Mouse (Mus musculus): Measurements from ENCODE around the gene Zfp408. TPM values are rescaled to one million over a fixed set of nuclear protein-coding genes. Genes with fewer than 3 reads are reported as not detected.

Gene Zfp408
- polyA plus RNA-seq, 1 experiment from 2014 or later = 15.2 TPM

- POLR2A ChIA-PET = interaction anchor here (0.6 to 1.2 kb wide), 2 partner anchors 10 to 17 kb away, joined by 3 read pairs; no protein-coding TSS in a partner anchor
- ATAC-seq (no peak), DNase-seq (ENCODE audit: low read depth, low spot score) (no peak)
- H3K27me3 ChIP-seq = no peaks in the 10 kb centered on the region
- CTCF ChIA-PET = interaction anchor here (1.5 kb wide), 1 partner anchor 21 kb away, joined by 5 read pairs; no protein-coding TSS in a partner anchor
- in situ Hi-C loops (cut with MboI; ENCODE audit: low pct_unique_long_range_greater_than_20kb) = no loop called here
- TF ChIP-seq CTCF (IDR thresholded peaks at IDR 0.05) = no peak
These were observed 3.3 kb upstream of the Zfp408 start for GRCm38 (mm10) chr2:91652863-91653262.

- no peak for TF ChIP-seq CTCF (IDR thresholded peaks at IDR 0.05)
- in situ Hi-C loops (cut with MboI; ENCODE audit: low pct_unique_long_range_greater_than_20kb) = no loop called here
- ChIA-PET POLR2A (interaction anchor here (1.2 kb wide), 1 partner anchor 18 kb away, joined by 3 read pairs; no protein-coding TSS in a partner anchor), CTCF (no interaction called here)
- ATAC-seq = no peak
- no peaks in the 10 kb centered on the region for H3K27me3 ChIP-seq
- no peak for DNase-seq (ENCODE audit: low read depth, low spot score)
These were observed 2.1 kb upstream of the Zfp408 start for GRCm38 (mm10) chr2:91651458-91652258.

- DNase-seq (ENCODE audit: low read depth, low spot score) (no peak), ATAC-seq (peak; percentile 24)
- in situ Hi-C loops (cut with MboI; ENCODE audit: low pct_unique_long_range_greater_than_20kb) = no loop called here
- ChIA-PET POLR2A (no interaction called here), CTCF (interaction anchor here (0.7 kb wide), 1 partner anchor 806 kb away, joined by 3 read pairs; no protein-coding TSS in a partner anchor)
- no peak for TF ChIP-seq CTCF (IDR thresholded peaks at IDR 0.05)
- no peaks in the 10 kb centered on the region for H3K27me3 ChIP-seq
These were observed 887 bp upstream of the Zfp408 start for GRCm38 (mm10) chr2:91650360-91650995.

GRCm38 (mm10) chr2:91649152-91649551 is 439 bp downstream of the Zfp408 start:
- no peaks in the 10 kb centered on the region for H3K27me3 ChIP-seq
- in situ Hi-C loops (cut with MboI; ENCODE audit: low pct_unique_long_range_greater_than_20kb) = no loop called here
- ATAC-seq (peak; percentile 16), DNase-seq (ENCODE audit: low read depth, low spot score) (no peak)
- ChIA-PET CTCF (no interaction called here), POLR2A (interaction anchor here (1.0 kb wide), 1 partner anchor 11 kb away, joined by 3 read pairs; no protein-coding TSS in a partner anchor)
- no peak for TF ChIP-seq CTCF (IDR thresholded peaks at IDR 0.05)

- no peaks in the 10 kb centered on the region for H3K27me3 ChIP-seq
- ATAC-seq (no peak), DNase-seq (ENCODE audit: low read depth, low spot score) (no peak)
- in situ Hi-C loops (cut with MboI; ENCODE audit: low pct_unique_long_range_greater_than_20kb) = no loop called here
- CTCF ChIA-PET = interaction anchor here (0.6 to 1.5 kb wide), 7 partner anchors 11 to 49 kb away, joined by 3 to 5 read pairs (median 3); partner anchors contain the start of gene F2
- TF ChIP-seq CTCF (IDR thresholded peaks at IDR 0.05) = no peak
- POLR2A ChIA-PET = interaction anchor here (1.5 kb wide), 1 partner anchor 10 kb away, joined by 3 read pairs; the partner anchor contains the start of gene F2
These were observed 2.9 kb downstream of the Zfp408 start for GRCm38 (mm10) chr2:91646733-91647132.

- no peak for ATAC-seq
- no peaks in the 10 kb centered on the region for H3K27me3 ChIP-seq
- CTCF ChIA-PET = interaction anchor here (1.5 kb wide), 1 partner anchor 40 kb away, joined by 5 read pairs; no protein-coding TSS in a partner anchor
- in situ Hi-C loops (cut with MboI; ENCODE audit: low pct_unique_long_range_greater_than_20kb) = no loop called here
- POLR2A ChIA-PET = interaction anchor here (1.5 kb wide), 1 partner anchor 9 kb away, joined by 3 read pairs; the partner anchor contains the start of gene F2
- DNase-seq (ENCODE audit: low read depth, low spot score) = no peak
- TF ChIP-seq CTCF (IDR thresholded peaks at IDR 0.05) = no peak
These were observed 3.8 kb downstream of the Zfp408 start for GRCm38 (mm10) chr2:91645811-91646210.

- no peak for ATAC-seq
- in situ Hi-C loops (cut with MboI; ENCODE audit: low pct_unique_long_range_greater_than_20kb) = no loop called here
- no peak for DNase-seq (ENCODE audit: low read depth, low spot score)
- no peaks in the 10 kb centered on the region for H3K27me3 ChIP-seq
- CTCF ChIA-PET = interaction anchor here (1.6 kb wide), 1 partner anchor 12 kb away, joined by 5 read pairs; no protein-coding TSS in a partner anchor
- POLR2A ChIA-PET = interaction anchor here (1.5 kb wide), 1 partner anchor 9 kb away, joined by 3 read pairs; the partner anchor contains the start of gene F2
- no peak for TF ChIP-seq CTCF (IDR thresholded peaks at IDR 0.05)
These were observed 4.2 kb downstream of the Zfp408 start for GRCm38 (mm10) chr2:91645354-91645753.

- POLR2A ChIA-PET = interaction anchor here (0.6 to 0.7 kb wide), 2 partner anchors 26 to 203 kb away, joined by 3 to 4 read pairs; no protein-coding TSS in a partner anchor
- no peaks in the 10 kb centered on the region for H3K27me3 ChIP-seq
- no peak for ATAC-seq
- in situ Hi-C loops (cut with MboI; ENCODE audit: low pct_unique_long_range_greater_than_20kb) = no loop called here
- CTCF ChIA-PET = interaction anchor here (1.6 kb wide), 1 partner anchor 11 kb away, joined by 5 read pairs; no protein-coding TSS in a partner anchor
- TF ChIP-seq CTCF (IDR thresholded peaks at IDR 0.05) = no peak
- DNase-seq (ENCODE audit: low read depth, low spot score) = no peak
These were observed 5.6 kb downstream of the Zfp408 start for GRCm38 (mm10) chr2:91644021-91644420.

- ChIA-PET CTCF (no interaction called here), POLR2A (interaction anchor here (0.6 kb wide), 1 partner anchor 10 kb away, joined by 3 read pairs; no protein-coding TSS in a partner anchor)
- no peak for TF ChIP-seq CTCF (IDR thresholded peaks at IDR 0.05)
- DNase-seq (ENCODE audit: low read depth, low spot score) = no peak
- H3K27me3 ChIP-seq = no peaks in the 10 kb centered on the region
- ATAC-seq = no peak
- in situ Hi-C loops (cut with MboI; ENCODE audit: low pct_unique_long_range_greater_than_20kb) = no loop called here
These were observed 6.7 kb downstream of the Zfp408 start for GRCm38 (mm10) chr2:91642825-91643415.

GRCm38 (mm10) chr2:91638931-91639330 is 10.7 kb downstream of the Zfp408 start:
- in situ Hi-C loops (cut with MboI; ENCODE audit: low pct_unique_long_range_greater_than_20kb) = no loop called here
- POLR2A ChIA-PET = no interaction called here
- DNase-seq (ENCODE audit: low read depth, low spot score) = no peak
- CTCF ChIA-PET = no interaction called here
- H3K27me3 ChIP-seq = no peaks in the 10 kb centered on the region
- ATAC-seq = no peak
- TF ChIP-seq CTCF (IDR thresholded peaks at IDR 0.05) = no peak

Data from Patski (cell line).